Mouse (Mus musculus) left cerebral cortex, adult 18-20 months (tissue): ENCODE measurements around the gene Slc16a1. TPM values are rescaled to one million over a fixed set of nuclear protein-coding genes. Genes with fewer than 3 reads are reported as not detected.
"Not testable (repeated sequence)": the region's sequence is repeated elsewhere in the genome, so short reads cannot be mapped to it uniquely, and the experiment has no call there.

Source experiments
- DNase-seq, 2 experiments: peaks; one replicate each; pipeline ENCODE4 v3.0.0; 2021 to 2022; ENCODE audit warnings: low spot score in 2 of 2, mixed read lengths in 1 of 2
- total RNA-seq, 2 experiments: library from RNA; stranded (reverse); gene quantifications; 2 replicates each; pipeline ENCODE4 v1.2.3; 2021

Gene Slc16a1
- total RNA-seq, 2 experiments from 2014 or later = 18.2 to 20.3 TPM

DNA sequence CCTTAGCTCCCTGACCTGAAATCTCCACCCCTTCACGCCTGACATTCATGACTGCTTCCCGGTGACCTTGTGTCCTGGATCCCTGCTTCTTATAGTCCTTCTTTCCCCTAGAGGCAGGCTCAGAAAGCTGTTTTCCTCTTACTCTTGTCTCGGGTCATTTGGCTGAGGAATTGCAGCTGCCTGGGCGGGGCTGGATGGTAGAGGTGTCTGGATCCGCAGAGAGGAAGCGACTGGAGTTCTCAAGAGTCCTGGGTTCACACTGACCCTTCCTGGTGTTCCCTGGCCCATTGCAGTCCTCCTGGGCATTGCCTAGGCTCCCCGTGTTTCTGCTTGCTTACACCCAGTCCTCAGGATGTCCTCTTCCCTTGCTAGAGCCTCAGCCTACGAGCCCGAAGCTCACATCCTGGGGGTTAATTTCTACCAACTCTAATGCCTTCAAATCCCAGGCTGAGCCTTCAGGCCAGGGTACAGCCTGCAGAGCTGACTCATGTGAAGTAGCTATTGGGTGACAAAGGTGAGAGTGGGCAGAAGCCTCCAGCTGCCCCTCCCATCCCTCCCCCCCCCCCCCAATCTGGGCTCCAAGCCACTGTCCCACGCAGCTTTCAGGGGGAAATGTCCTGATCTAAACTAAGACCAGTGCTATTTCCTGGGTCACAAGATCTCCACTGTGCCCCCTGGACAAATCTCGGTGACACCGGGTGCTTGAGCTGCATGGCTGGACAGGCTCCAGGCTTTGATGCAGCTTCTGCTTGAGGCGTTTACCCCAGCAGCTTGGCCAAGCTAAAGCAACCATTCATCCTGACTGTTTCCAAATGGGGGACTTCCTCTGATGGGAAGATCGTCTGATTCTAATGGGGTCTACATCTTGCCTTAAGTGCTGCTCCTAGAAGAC lies 36.1 kb downstream of the Slc16a1 start:
- DNase-seq = no peak

DNA sequence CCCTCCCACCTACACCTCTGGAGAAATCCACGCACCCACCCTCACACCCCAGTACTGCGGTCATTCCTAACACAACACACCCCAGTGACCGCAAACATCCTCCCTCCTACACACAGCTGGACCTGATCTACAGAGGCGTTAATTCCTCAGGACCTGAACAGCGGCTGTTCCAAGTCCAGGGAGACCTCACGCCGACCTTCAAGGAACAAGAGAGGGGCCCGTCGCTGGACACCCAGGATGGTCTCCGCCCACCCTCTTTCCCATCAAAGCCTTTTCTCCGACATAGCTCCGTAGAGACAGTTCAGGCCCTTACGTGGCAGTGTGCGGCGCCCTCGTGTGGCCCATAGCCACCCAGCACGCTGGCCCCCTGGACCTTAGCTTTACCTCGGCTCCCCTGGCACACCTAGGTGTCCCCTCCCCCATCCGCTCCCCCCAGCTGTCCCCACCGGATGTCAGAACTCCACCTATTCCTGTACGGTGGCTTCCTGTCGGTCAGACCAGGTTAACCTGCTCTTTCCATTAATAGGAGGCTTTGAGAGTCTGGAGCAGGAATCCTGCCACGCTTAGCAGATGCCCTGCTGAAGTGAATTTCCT lies 36.9 kb downstream of the Slc16a1 start:
- DNase-seq = peak; percentile 65 to 68

- DNase-seq = no peak
Observed at GRCm38 (mm10) chr3:104677781-104678180, 39.3 kb downstream of the Slc16a1 start.

DNA sequence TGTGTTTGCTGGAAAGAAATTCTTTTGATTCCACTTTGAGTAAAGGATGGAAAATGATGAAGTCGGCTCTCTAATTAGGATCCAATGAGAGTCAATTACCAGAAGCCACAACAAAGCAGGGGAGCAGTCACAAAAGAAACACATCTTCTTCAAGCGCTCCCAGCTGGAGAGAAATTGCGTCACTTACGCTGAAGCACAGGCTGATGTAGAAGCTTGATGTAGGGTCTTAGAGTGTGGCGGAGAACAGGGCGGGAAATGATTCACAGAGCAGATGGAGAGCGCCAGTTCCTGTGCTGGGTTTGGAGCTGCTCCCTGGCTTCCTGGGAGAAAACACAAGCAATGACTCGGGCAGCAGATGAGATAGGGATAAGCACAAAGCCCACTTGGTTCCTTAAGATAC lies 40.4 kb downstream of the Slc16a1 start:
- DNase-seq = no peak

- peak; percentile 57 to 67 for DNase-seq
Observed at GRCm38 (mm10) chr3:104682671-104683504, 44.4 kb downstream of the Slc16a1 start.

DNA sequence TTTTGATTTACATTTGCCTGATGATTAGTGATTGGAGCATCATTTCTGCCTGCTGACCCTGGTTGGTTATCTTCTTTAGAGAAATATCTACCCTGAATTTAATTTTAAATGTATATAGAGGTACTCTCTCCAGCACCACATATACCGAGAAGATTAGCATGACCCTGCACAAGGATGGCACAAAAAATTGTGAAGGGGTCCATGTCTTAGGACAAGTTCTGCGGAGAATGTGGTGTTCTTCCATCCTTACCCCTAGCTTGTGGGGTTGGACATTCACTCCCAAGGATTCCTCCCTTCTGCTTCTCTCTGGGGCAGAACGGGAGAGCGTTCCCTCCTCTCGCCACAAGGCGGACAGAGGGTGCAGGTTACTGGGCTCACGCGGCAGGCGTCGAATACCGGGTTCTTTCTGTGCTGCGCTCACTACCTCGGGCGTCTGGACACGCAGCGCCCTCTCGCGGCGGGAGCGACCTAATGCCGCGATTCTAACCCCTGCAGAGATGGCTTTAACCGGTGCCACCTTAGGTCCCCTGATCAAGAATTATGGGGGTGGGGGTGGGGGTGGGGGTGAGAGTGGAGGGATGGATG lies 62.4 kb downstream of the Slc16a1 start:
- peak; percentile 71 to 72 for DNase-seq

DNA sequence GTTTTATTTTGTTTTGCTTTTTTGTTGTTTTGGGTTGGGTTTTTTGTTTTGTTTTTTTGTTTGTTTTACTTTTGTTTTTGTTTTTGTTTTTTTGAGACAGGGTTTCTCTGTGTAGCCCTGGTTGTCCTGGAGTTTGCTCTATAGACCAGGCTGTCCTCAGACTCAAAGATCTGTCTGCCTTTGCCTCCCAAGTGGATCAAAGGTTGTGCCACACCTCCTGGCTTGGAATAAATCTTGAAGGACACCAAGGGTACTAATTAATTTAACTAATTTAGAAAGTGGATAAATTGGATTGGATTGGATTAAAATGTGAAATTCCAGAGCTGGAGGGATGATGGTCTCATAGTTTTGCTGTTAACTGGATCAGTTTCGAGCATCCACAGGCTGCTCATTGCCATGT lies 63.3 kb downstream of the Slc16a1 start:
- no peak for DNase-seq

- no peak for DNase-seq
Observed at GRCm38 (mm10) chr3:104703941-104704340, 65.5 kb downstream of the Slc16a1 start.

DNA sequence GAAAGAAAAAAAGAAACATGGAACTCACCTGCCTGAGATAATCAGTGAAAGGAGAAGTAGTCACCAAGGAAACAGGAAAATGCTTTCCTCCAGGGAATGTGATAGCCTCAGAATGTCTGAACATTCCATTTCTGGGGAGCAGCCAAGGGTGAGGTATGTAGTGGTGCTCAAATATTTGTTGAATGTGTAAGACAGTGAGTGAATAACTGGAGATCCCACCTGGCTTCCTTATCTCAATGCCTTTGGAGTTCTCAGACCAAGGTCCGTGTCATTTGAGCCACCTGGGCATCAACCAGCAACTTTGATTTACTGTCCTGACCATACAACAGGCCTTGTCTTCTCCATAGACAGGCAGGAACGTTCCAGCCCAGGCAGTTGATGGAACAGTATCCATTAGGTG lies 68.0 kb downstream of the Slc16a1 start:
- DNase-seq = no peak

- DNase-seq = not testable (repeated sequence)
Observed at GRCm38 (mm10) chr3:104706951-104707771, 68.7 kb downstream of the Slc16a1 start.

GRCm38 (mm10) chr3:104707772-104708144 lies 69.3 kb downstream of the Slc16a1 start:
- not testable (repeated sequence) for DNase-seq

Other genes with a start within 250 kb of the Slc16a1 start
- gene Lrig2, start 126.8 kb upstream of the Slc16a1 start, total RNA-seq = 10 to 100 TPM; 29.9 to 33.3 TPM
- 1 to 10 TPM in 1 of 2 experiments, under 1 TPM in 1; 0.70 to 1.4 TPM for gene Ppm1j, start 142.4 kb downstream of the Slc16a1 start, total RNA-seq
- gene Fam19a3, start 143.2 kb downstream of the Slc16a1 start, total RNA-seq = under 1 TPM; 0.12 to 0.45 TPM
- gene Rhoc, start 149.7 kb downstream of the Slc16a1 start, total RNA-seq = 10 to 100 TPM; 31.7 to 31.8 TPM
- 10 to 100 TPM in 1 of 2 experiments, 1 to 10 TPM in 1; 9.1 to 10.5 TPM for gene Mov10, start 179.9 kb downstream of the Slc16a1 start, total RNA-seq
- 10 to 100 TPM; 32.7 to 36.4 TPM for gene St7l, start 225.3 kb downstream of the Slc16a1 start, total RNA-seq
- gene Capza1, start 225.8 kb downstream of the Slc16a1 start, total RNA-seq = 10 to 100 TPM; 29.2 to 40.3 TPM